Mouse (Mus musculus): Measurements from ENCODE around the gene Taar3. TPM values are rescaled to one million over a fixed set of nuclear protein-coding genes. Genes with fewer than 3 reads are reported as not detected.

Gene Taar3
- not detected for total RNA-seq (2022)

- DNase-seq (ENCODE audit: low spot score in 2 of 2), result no peak
Measured at GRCm38 (mm10) chr10:23949508-23950005, at the start of gene Taar3. Gene Taar3 (plus strand): TSS chr10:23949558.

- DNase-seq (ENCODE audit: low spot score in 2 of 2), result no peak
Measured at GRCm38 (mm10) chr10:23901119-23901518, 48.2 kb upstream of the Taar3 start.

GRCm38 (mm10) chr10:23905661-23906060 is 43.7 kb upstream of the Taar3 start:
- no peak for DNase-seq (ENCODE audit: low spot score in 2 of 2)

GRCm38 (mm10) chr10:23920056-23920455 is 29.3 kb upstream of the Taar3 start, which contains the start of gene Taar1:
Gene Taar1 (plus strand): TSS chr10:23920356.
- DNase-seq (ENCODE audit: low spot score in 2 of 2), result no peak

- DNase-seq (ENCODE audit: low spot score in 2 of 2), result no peak
Measured at GRCm38 (mm10) chr10:23922468-23922867, 26.9 kb upstream of the Taar3 start.

- no peak for DNase-seq (ENCODE audit: low spot score in 2 of 2)
Measured at GRCm38 (mm10) chr10:23923941-23924340, 25.4 kb upstream of the Taar3 start.

GRCm38 (mm10) chr10:23937613-23938012 is 11.7 kb upstream of the Taar3 start:
- DNase-seq (ENCODE audit: low spot score in 2 of 2), result no peak

GRCm38 (mm10) chr10:23938312-23938711 is 11.0 kb upstream of the Taar3 start, which contains the start of gene Taar2:
Gene Taar2 (plus strand): TSS chr10:23938572.
- no peak for DNase-seq (ENCODE audit: low spot score in 2 of 2)

- no peak for DNase-seq (ENCODE audit: low spot score in 2 of 2)
Measured at GRCm38 (mm10) chr10:23942465-23942864, 6.9 kb upstream of the Taar3 start.

- DNase-seq (ENCODE audit: low spot score in 2 of 2), result no peak
Measured at GRCm38 (mm10) chr10:23948026-23948425, 1.3 kb upstream of the Taar3 start.

- DNase-seq (ENCODE audit: low spot score in 2 of 2), result no peak
Measured at GRCm38 (mm10) chr10:23951714-23952113, 2.4 kb downstream of the Taar3 start.

GRCm38 (mm10) chr10:23959071-23959470 is 9.7 kb downstream of the Taar3 start:
- no peak for DNase-seq (ENCODE audit: low spot score in 2 of 2)

GRCm38 (mm10) chr10:23960444-23960915 is 11.1 kb downstream of the Taar3 start, which contains the start of gene Taar4:
Gene Taar4 (plus strand): TSS chr10:23960494.
- DNase-seq (ENCODE audit: low spot score in 2 of 2), result no peak

GRCm38 (mm10) chr10:23963444-23963843 is 14.1 kb downstream of the Taar3 start:
- no peak for DNase-seq (ENCODE audit: low spot score in 2 of 2)

- DNase-seq (ENCODE audit: low spot score in 2 of 2), result no peak
Measured at GRCm38 (mm10) chr10:23964921-23965610, 15.7 kb downstream of the Taar3 start.

- DNase-seq (ENCODE audit: low spot score in 2 of 2), result no peak
Measured at GRCm38 (mm10) chr10:23970656-23971165, 21.4 kb downstream of the Taar3 start, which contains the start of gene Taar5. Gene Taar5 (plus strand): TSS chr10:23970706.

- DNase-seq (ENCODE audit: low spot score in 2 of 2), result no peak
Measured at GRCm38 (mm10) chr10:23971256-23971655, 21.9 kb downstream of the Taar3 start.

GRCm38 (mm10) chr10:23977958-23978357 is 28.6 kb downstream of the Taar3 start:
- DNase-seq (ENCODE audit: low spot score in 2 of 2), result no peak

GRCm38 (mm10) chr10:23978901-23979705 is 29.7 kb downstream of the Taar3 start:
- peak; percentile 15 to 16 for DNase-seq (ENCODE audit: low spot score in 2 of 2)

- DNase-seq (ENCODE audit: low spot score in 2 of 2), result no peak
Measured at GRCm38 (mm10) chr10:23985546-23985945, 36.2 kb downstream of the Taar3 start, which contains the start of gene Taar6. Gene Taar6 (minus strand): TSS chr10:23985646.

- no peak for DNase-seq (ENCODE audit: low spot score in 2 of 2)
Measured at GRCm38 (mm10) chr10:23986419-23986818, 37.1 kb downstream of the Taar3 start.

GRCm38 (mm10) chr10:23993381-23993780 is 44.0 kb downstream of the Taar3 start, which contains the start of gene Taar7a:
Gene Taar7a (minus strand): TSS chr10:23993481.
- no peak for DNase-seq (ENCODE audit: low spot score in 2 of 2)

Measured in left cerebral cortex, adult 8-10 months (tissue).